Mouse (Mus musculus): ENCODE data around the gene Kiss1. TPM values are rescaled to one million over a fixed set of nuclear protein-coding genes. Genes with fewer than 3 reads are reported as not detected.
"Not testable (repeated sequence)": the region's sequence is repeated elsewhere in the genome, so short reads cannot be mapped to it uniquely, and the experiment has no call there.

Kiss1 gene
- total and polyA plus RNA-seq, 3 experiments: not detected

DNA sequence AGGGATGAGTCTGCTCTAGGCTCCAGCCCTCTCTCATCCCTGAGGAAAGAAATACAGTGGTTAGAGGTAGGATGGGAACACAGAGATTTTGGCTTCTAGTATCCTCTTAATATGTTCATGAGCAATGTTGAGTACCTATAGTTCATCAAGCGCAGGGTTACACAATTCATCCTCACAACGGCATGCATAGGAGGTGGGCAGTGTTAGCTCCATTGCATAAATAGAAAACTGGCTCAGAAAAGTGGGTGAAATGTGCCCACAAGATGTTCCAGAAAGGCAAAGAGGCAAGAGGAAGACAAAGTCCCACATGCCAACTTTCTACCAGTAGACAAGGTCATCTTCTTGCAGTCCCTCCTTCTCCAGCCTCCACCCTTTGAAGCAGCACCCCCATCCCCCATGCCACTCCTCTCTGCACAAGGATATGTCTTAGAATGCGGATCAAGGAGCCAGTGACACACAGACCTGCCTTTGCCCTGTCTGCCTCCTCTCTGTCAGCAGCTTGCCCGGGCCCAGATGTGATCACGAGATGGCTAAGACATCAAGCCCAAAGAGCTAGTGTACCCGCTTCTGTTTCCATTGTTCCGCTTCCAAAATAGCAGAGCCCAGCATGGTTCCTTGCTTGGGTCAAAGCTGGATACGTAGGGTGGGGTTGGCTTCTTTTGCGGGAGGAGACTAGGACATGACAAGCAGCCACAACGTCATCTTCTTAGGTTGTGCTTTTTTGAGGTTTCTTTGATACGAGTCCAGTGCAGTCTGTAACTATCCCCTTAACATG, 11.2 kb downstream of the Kiss1 start:
- in situ Hi-C loops (cut with MboI; ENCODE audit: low pct_ligation_motif_present, low pct_unique_long_range_greater_than_20kb, low sequenced_read_pairs): no loop called here
- H3K4me2 ChIP-seq (ENCODE audit: insufficient read depth, low read depth, poor library complexity, severe bottlenecking): no peak overlapping the region
- no peaks in the 10 kb centered on the region for H3K79me2 ChIP-seq (replicated peaks; ENCODE audit: control insufficient read depth, extremely low read depth, insufficient read depth, poor library complexity, severe bottlenecking)
- no peak overlapping the region for H3K4me3 ChIP-seq (replicated peaks in 1 of 3; ENCODE audit: low read depth in 2 of 3, low read length in 2 of 3, poor library complexity in 1 of 3)
- H3K9ac ChIP-seq (ENCODE audit: insufficient read depth, low read depth): no peak overlapping the region
- no peaks in the 10 kb centered on the region for H3K36me3 ChIP-seq (replicated peaks in 1 of 2; ENCODE audit: control insufficient read depth in 1 of 2, insufficient read depth in 1 of 2, low read length in 1 of 2)
- TF ChIP-seq CHD2 (IDR thresholded peaks at IDR 0.05; ENCODE audit: low read length) (no peak), USF1 (IDR thresholded peaks at IDR 0.05; ENCODE audit: low read depth, low read length) (no peak), CTCF (conservative IDR thresholded peaks at IDR 0.05 in 1 of 2, IDR thresholded peaks at IDR 0.05 in 1 of 2; ENCODE audit: low read depth in 2 of 2, low read length in 2 of 2) (no peak), RAD21 (IDR thresholded peaks at IDR 0.05; ENCODE audit: low read depth, low read length) (no peak), MYC (IDR thresholded peaks at IDR 0.05; ENCODE audit: low read depth, low read length) (no peak), MEF2A (IDR thresholded peaks at IDR 0.05; ENCODE audit: borderline replicate concordance, low read depth, low read length) (no peak), EP300 (IDR thresholded peaks at IDR 0.05; ENCODE audit: low read length) (no peak), ZC3H11A (IDR thresholded peaks at IDR 0.05; ENCODE audit: low read depth, low read length) (no peak), NRF1 (IDR thresholded peaks at IDR 0.05; ENCODE audit: low read depth, low read length) (no peak), JUND (conservative IDR thresholded peaks at IDR 0.05; ENCODE audit: low read depth, low read length) (no peak), E2F4 (IDR thresholded peaks at IDR 0.05; ENCODE audit: insufficient replicate concordance, low read depth, low read length) (no peak), HCFC1 (IDR thresholded peaks at IDR 0.05; ENCODE audit: low read depth, low read length) (no peak), GABPA (IDR thresholded peaks at IDR 0.05; ENCODE audit: insufficient replicate concordance, low read depth, low read length) (no peak), ZMIZ1 (IDR thresholded peaks at IDR 0.05; ENCODE audit: low read depth, low read length) (no peak)
- no peak overlapping the region for H3K27ac ChIP-seq (ENCODE audit: insufficient read depth, low read depth)
- dilution Hi-C loops (cut with MboI; ENCODE audit: extremely low pct_ligation_motif_present, extremely low pct_unique_long_range_greater_than_20kb, low sequenced_read_pairs): no loop called here
- peaks cover 76% of the 10 kb centered on the region for H3K27me3 ChIP-seq (replicated peaks)
- peaks cover 6% of the 10 kb centered on the region for H3K9me3 ChIP-seq (replicated peaks; ENCODE audit: low read length)
- DNase-seq (ENCODE audit: extremely low read depth): no peak
- H3K4me1 ChIP-seq (ENCODE audit: control insufficient read depth in 1 of 2, insufficient read depth in 2 of 2): no peaks in the 10 kb centered on the region

- H3K4me3 ChIP-seq (replicated peaks in 1 of 3; ENCODE audit: low read depth in 2 of 3, low read length in 2 of 3, poor library complexity in 1 of 3): no peak overlapping the region
- no peaks in the 10 kb centered on the region for H3K79me2 ChIP-seq (replicated peaks; ENCODE audit: control insufficient read depth, extremely low read depth, insufficient read depth, poor library complexity, severe bottlenecking)
- peaks cover 6% of the 10 kb centered on the region for H3K9me3 ChIP-seq (replicated peaks; ENCODE audit: low read length)
- dilution Hi-C loops (cut with MboI; ENCODE audit: extremely low pct_ligation_motif_present, extremely low pct_unique_long_range_greater_than_20kb, low sequenced_read_pairs) (no loop called here), in situ Hi-C loops (cut with MboI; ENCODE audit: low pct_ligation_motif_present, low pct_unique_long_range_greater_than_20kb, low sequenced_read_pairs) (no loop called here)
- H3K27me3 ChIP-seq (replicated peaks): peaks cover 68% of the 10 kb centered on the region
- no peak overlapping the region for H3K27ac ChIP-seq (ENCODE audit: insufficient read depth, low read depth)
- TF ChIP-seq SMC3 (IDR thresholded peaks at IDR 0.05; ENCODE audit: low read depth, low read length): no peak
- no peak for TF ChIP-seq CTCF (conservative IDR thresholded peaks at IDR 0.05 in 1 of 2, IDR thresholded peaks at IDR 0.05 in 1 of 2; ENCODE audit: low read depth in 2 of 2, low read length in 2 of 2)
- no peak for TF ChIP-seq MAZ (IDR thresholded peaks at IDR 0.05; ENCODE audit: low read depth, low read length)
- TF ChIP-seq PAX5 (IDR thresholded peaks at IDR 0.05; ENCODE audit: low read length): no peak
- TF ChIP-seq RCOR1 (conservative IDR thresholded peaks at IDR 0.05; ENCODE audit: low read depth, low read length): no peak
- TF ChIP-seq POLR2AphosphoS2 (IDR thresholded peaks at IDR 0.05; ENCODE audit: low read depth, low read length): no peak
- no peak for TF ChIP-seq NELFE (IDR thresholded peaks at IDR 0.05; ENCODE audit: low read depth, low read length)
- TF ChIP-seq MAX (IDR thresholded peaks at IDR 0.05; ENCODE audit: low read length): no peak
- no peak for TF ChIP-seq USF2 (conservative IDR thresholded peaks at IDR 0.05; ENCODE audit: low read depth, low read length)
- no peak overlapping the region for H3K9ac ChIP-seq (ENCODE audit: insufficient read depth, low read depth)
- H3K4me2 ChIP-seq (ENCODE audit: insufficient read depth, low read depth, poor library complexity, severe bottlenecking): no peak overlapping the region
- H3K36me3 ChIP-seq (replicated peaks in 1 of 2; ENCODE audit: control insufficient read depth in 1 of 2, insufficient read depth in 1 of 2, low read length in 1 of 2): no peaks in the 10 kb centered on the region
- DNase-seq (ENCODE audit: extremely low read depth): no peak
- H3K4me1 ChIP-seq (ENCODE audit: control insufficient read depth in 1 of 2, insufficient read depth in 2 of 2): no peaks in the 10 kb centered on the region
Measured at GRCm38 (mm10) chr1:133333937-133334336, 12.3 kb downstream of the Kiss1 start.

DNA sequence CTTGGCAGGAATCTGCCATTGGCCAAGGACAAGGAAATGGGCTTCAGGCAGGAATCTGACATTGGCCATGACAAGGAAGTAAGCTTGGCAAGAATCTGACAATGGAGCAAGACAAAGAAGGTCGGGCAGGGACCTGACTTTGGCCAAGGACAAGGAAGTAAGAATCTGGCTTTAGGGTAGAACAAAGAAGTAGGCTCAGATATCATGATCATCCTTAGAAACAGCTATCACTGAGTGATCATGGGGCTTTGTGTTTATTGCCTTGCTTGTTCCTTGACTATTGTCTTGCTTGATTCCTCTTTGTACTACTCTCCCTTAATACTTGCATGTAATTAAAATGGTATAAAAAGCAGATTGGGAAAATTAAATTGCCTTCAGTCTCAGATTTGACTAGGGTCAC, 18.7 kb downstream of the Kiss1 start:
- in situ Hi-C loops (cut with MboI; ENCODE audit: low pct_ligation_motif_present, low pct_unique_long_range_greater_than_20kb, low sequenced_read_pairs); H3K4me2 ChIP-seq (ENCODE audit: insufficient read depth, low read depth, poor library complexity, severe bottlenecking); DNase-seq (ENCODE audit: extremely low read depth); H3K36me3 ChIP-seq (replicated peaks in 1 of 2; ENCODE audit: control insufficient read depth in 1 of 2, insufficient read depth in 1 of 2, low read length in 1 of 2); H3K9ac ChIP-seq (ENCODE audit: insufficient read depth, low read depth); H3K27ac ChIP-seq (ENCODE audit: insufficient read depth, low read depth); H3K9me3 ChIP-seq (replicated peaks; ENCODE audit: low read length); H3K4me1 ChIP-seq (ENCODE audit: control insufficient read depth in 1 of 2, insufficient read depth in 2 of 2); H3K79me2 ChIP-seq (replicated peaks; ENCODE audit: control insufficient read depth, extremely low read depth, insufficient read depth, poor library complexity, severe bottlenecking); dilution Hi-C loops (cut with MboI; ENCODE audit: extremely low pct_ligation_motif_present, extremely low pct_unique_long_range_greater_than_20kb, low sequenced_read_pairs); H3K4me3 ChIP-seq (replicated peaks in 1 of 3; ENCODE audit: low read depth in 2 of 3, low read length in 2 of 3, poor library complexity in 1 of 3): not testable (repeated sequence)
- H3K27me3 ChIP-seq (replicated peaks): peaks cover 49% of the 10 kb centered on the region

Measured in CH12.LX (cell line).